Mouse (Mus musculus): ENCODE measurements at regions not wholly inside any gene's neighbourhood (a gene's known extent, or its start where the extent isn't known, plus 50 kb on each side); places are given as distances from the start of the nearest gene placed in this dataset.

GRCm38 (mm10) chr12:90876230-90877005, 138.2 kb upstream of the Dio2 start:
- WGBS = 85% methylated on average over 5 of the region's 5 CpGs
- no peak for ATAC-seq
- no peaks in the 10 kb centered on the region for H3K4me1 ChIP-seq

GRCm38 (mm10) chr12:90874840-90875239, 136.6 kb upstream of the Dio2 start:
- H3K4me2 ChIP-seq = no peak overlapping the region
- WGBS = 94% methylated on average over 3 of the region's 3 CpGs

More at GRCm38 (mm10) chr12:90876230-90877005, 138.2 kb upstream of the Dio2 start:
- H3K36me3 ChIP-seq (ENCODE audit: poor library complexity, severe bottlenecking) = no peaks in the 10 kb centered on the region
- H3K27me3 ChIP-seq = no peaks in the 10 kb centered on the region
- H3K27ac ChIP-seq = no peak overlapping the region
- no peak overlapping the region for H3K9ac ChIP-seq
- H3K4me3 ChIP-seq = no peak overlapping the region
- H3K4me2 ChIP-seq = no peak overlapping the region
- no peaks in the 10 kb centered on the region for H3K9me3 ChIP-seq (replicated peaks)

GRCm38 (mm10) chr12:90873959-90874358, 135.7 kb upstream of the Dio2 start:
- no peak overlapping the region for H3K9ac ChIP-seq
- no peak for ATAC-seq

More at GRCm38 (mm10) chr12:90874840-90875239, 136.6 kb upstream of the Dio2 start:
- no peaks in the 10 kb centered on the region for H3K9me3 ChIP-seq (replicated peaks)
- no peak overlapping the region for H3K27ac ChIP-seq
- no peak overlapping the region for H3K4me3 ChIP-seq
- ATAC-seq = no peak
- H3K9ac ChIP-seq = no peak overlapping the region
- no peaks in the 10 kb centered on the region for H3K27me3 ChIP-seq
- H3K36me3 ChIP-seq (ENCODE audit: poor library complexity, severe bottlenecking) = no peaks in the 10 kb centered on the region
- H3K4me1 ChIP-seq = no peaks in the 10 kb centered on the region

GRCm38 (mm10) chr12:90866597-90866996, 128.4 kb upstream of the Dio2 start:
- Histone ChIP-seq H3K27ac (no peak overlapping the region), H3K4me2 (no peak overlapping the region), H3K27me3 (no peaks in the 10 kb centered on the region), H3K4me1 (no peaks in the 10 kb centered on the region), H3K36me3 (ENCODE audit: poor library complexity, severe bottlenecking) (no peaks in the 10 kb centered on the region), H3K9ac (no peak overlapping the region), H3K4me3 (no peak overlapping the region), H3K9me3 (replicated peaks) (no peaks in the 10 kb centered on the region)
- 91% methylated on average over 4 of the region's 4 CpGs for WGBS
- ATAC-seq = no peak

More at GRCm38 (mm10) chr12:90873959-90874358, 135.7 kb upstream of the Dio2 start:
- Histone ChIP-seq H3K27ac (no peak overlapping the region), H3K9me3 (replicated peaks) (no peaks in the 10 kb centered on the region), H3K4me3 (no peak overlapping the region), H3K36me3 (ENCODE audit: poor library complexity, severe bottlenecking) (no peaks in the 10 kb centered on the region), H3K4me1 (no peaks in the 10 kb centered on the region), H3K27me3 (no peaks in the 10 kb centered on the region), H3K4me2 (no peak overlapping the region)
- WGBS = 92% methylated on average over 3 of the region's 3 CpGs

- Histone ChIP-seq H3K4me3 (no peak overlapping the region), H3K4me2 (no peak overlapping the region), H3K9ac (no peak overlapping the region), H3K27me3 (no peaks in the 10 kb centered on the region), H3K36me3 (ENCODE audit: poor library complexity, severe bottlenecking) (no peaks in the 10 kb centered on the region), H3K27ac (no peak overlapping the region), H3K4me1 (no peaks in the 10 kb centered on the region), H3K9me3 (replicated peaks) (no peaks in the 10 kb centered on the region)
- 91% methylated on average over 3 of the region's 3 CpGs for WGBS
- ATAC-seq = no peak
Observed at GRCm38 (mm10) chr12:90862632-90863031, 124.4 kb upstream of the Dio2 start.

- ATAC-seq = no peak
- Histone ChIP-seq H3K4me2 (no peak overlapping the region), H3K27me3 (no peaks in the 10 kb centered on the region), H3K9ac (no peak overlapping the region), H3K4me3 (no peak overlapping the region), H3K9me3 (replicated peaks) (no peaks in the 10 kb centered on the region), H3K36me3 (ENCODE audit: poor library complexity, severe bottlenecking) (no peaks in the 10 kb centered on the region), H3K4me1 (no peaks in the 10 kb centered on the region), H3K27ac (no peak overlapping the region)
- 73% methylated on average over 3 of the region's 3 CpGs for WGBS
Observed at GRCm38 (mm10) chr12:90857746-90858145, 119.5 kb upstream of the Dio2 start.

- ATAC-seq = no peak
- 44% methylated on average over 6 of the region's 6 CpGs for WGBS
- Histone ChIP-seq H3K4me2 (no peak overlapping the region), H3K4me3 (no peak overlapping the region), H3K4me1 (no peaks in the 10 kb centered on the region), H3K36me3 (ENCODE audit: poor library complexity, severe bottlenecking) (no peaks in the 10 kb centered on the region), H3K27me3 (no peaks in the 10 kb centered on the region), H3K9me3 (replicated peaks) (no peaks in the 10 kb centered on the region), H3K9ac (no peak overlapping the region), H3K27ac (no peak overlapping the region)
Observed at GRCm38 (mm10) chr12:90810666-90811065, 72.4 kb upstream of the Dio2 start.

GRCm38 (mm10) chr12:90790562-90790961, 52.3 kb upstream of the Dio2 start:
- 95% methylated on average over 2 of the region's 2 CpGs for WGBS

More at GRCm38 (mm10) chr12:90790562-90790961, 52.3 kb upstream of the Dio2 start:
- H3K36me3 ChIP-seq (ENCODE audit: poor library complexity, severe bottlenecking) = no peaks in the 10 kb centered on the region
- H3K4me1 ChIP-seq = no peaks in the 10 kb centered on the region
- no peaks in the 10 kb centered on the region for H3K27me3 ChIP-seq
- H3K9ac ChIP-seq = no peak overlapping the region
- no peak overlapping the region for H3K4me2 ChIP-seq
- H3K9me3 ChIP-seq (replicated peaks) = no peaks in the 10 kb centered on the region
- ATAC-seq = no peak
- H3K27ac ChIP-seq = no peak overlapping the region
- no peak overlapping the region for H3K4me3 ChIP-seq
